Mouse (Mus musculus) thymus, adult 2 months (tissue): ENCODE results near the gene Zfp616.

Experiments used
- CTCF ChIP-seq: fragments of 200-500 bp; IDR thresholded peaks from 2 replicates; pipeline ENCODE4 v1.5.1; 2012; ENCODE audit warnings: mild to moderate bottlenecking, control low read depth, low read length, moderate library complexity, borderline replicate concordance; ENCODE audit not compliant: control insufficient read depth, poor library complexity, insufficient read depth; ENCODE audit errors: extremely low read depth
- POLR2A ChIP-seq: fragments of 200-500 bp; IDR thresholded peaks from 2 replicates; pipeline ENCODE4 v1.6.1; 2012; ENCODE audit warnings: mild to moderate bottlenecking, low read length, control low read depth, moderate library complexity; ENCODE audit not compliant: control insufficient read depth, poor library complexity, insufficient read depth; ENCODE audit errors: extremely low read depth

DNA sequence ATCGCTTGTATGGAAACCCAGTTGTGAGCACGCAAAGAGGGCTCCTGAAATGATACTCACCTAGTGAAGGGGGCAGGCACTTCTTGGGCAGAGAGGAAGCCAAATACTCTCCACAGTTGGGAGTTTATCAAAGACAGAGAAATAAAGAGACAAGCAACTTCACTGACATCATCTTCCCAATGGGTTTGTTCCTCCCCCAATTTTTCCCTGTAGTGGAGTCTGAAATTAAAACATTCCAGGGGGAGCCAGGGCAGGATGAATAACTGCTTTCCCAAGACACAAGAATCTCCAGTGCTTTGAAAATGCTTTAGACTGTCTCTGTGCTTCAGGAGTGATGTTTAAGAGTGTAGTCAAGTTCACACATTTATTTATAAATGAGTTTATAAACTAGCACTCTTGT, 13.3 kb upstream of the Zfp616 start, which contains the start of the genes Olfr139 and Olfr399:
- no peak for TF ChIP-seq POLR2A
- TF ChIP-seq CTCF: no peak
